Mouse (Mus musculus): Measurements from ENCODE around the gene Olfr659.

The Olfr659 gene

DNA sequence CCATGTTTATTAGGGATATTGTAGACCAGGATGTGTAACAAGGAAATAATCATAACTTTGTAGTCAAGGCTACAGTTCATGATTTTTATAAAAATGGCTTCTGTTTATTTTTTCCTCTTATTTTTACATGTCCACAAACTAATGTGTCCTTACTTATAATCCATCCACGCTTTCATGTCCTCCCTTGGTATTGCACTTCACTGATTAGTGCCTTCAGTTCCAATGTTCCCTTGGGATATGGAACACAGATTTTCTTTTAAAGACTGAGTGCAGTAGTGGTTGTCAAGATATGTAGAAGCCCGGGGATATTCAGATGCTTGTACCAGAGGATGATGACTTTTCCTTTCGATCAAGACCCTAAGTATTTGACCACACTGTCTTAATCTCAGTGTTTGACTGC, at the start of gene Olfr659:
TSS of gene Olfr659 (plus strand) at position 301 of the 400 bp plus-strand sequence.
- no peak for DNase-seq

DNA sequence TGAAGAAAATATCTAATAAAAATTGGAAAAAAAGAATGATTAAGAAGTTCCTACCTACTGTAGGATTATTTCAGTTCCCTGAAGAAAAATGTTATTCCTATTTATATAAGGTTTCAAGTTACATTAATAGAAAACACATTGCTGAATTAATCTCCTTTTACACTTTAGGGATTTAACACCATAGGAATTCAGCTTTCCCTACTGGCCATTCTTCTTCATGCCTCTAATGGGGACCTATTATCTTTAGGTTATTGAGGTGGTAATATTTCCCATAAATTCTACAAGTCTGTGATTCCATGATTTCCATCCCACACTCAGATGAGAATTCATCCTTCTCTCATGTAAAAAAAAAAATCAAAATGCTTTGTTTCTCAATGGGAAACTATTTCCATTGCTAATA, 42.1 kb upstream of the Olfr659 start, which contains the start of gene Olfr657:
TSS of gene Olfr657 (plus strand) at position 301 of the 400 bp plus-strand sequence.
- no peak for DNase-seq

- DNase-seq, result peak; percentile 3
These were observed 19.6 kb upstream of the Olfr659 start, which contains the start of gene Olfr658 for GRCm38 (mm10) chr7:104646841-104647482. Olfr658 (minus strand) TSS chr7:104647305.

DNA sequence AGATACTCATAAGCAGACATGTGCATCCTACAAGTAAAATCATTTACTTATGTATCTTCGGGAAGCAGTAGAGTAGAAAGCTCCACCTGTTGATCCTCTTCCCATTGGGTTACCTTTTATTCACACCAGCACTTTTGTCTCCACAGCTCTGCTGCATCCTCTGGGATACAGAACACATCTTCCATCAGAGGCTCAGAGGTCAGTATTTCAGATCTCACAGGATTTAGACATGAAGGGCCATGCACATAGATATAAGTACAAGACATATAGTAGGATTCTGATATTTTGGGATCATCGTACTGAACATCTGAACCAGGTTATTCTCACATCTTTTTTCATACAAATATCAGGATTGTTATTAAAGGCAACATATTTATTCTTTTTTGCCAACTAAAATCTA, 19.6 kb downstream of the Olfr659 start, which contains the start of gene Olfr661:
TSS of gene Olfr661 (plus strand) at position 301 of the 400 bp plus-strand sequence.
- no peak for DNase-seq

Data from cerebellum, adult 11-12 months (tissue).